Mouse (Mus musculus) midbrain, postnatal 0 days (tissue): ENCODE data around the gene Narfl. TPM values are rescaled to one million over a fixed set of nuclear protein-coding genes. Genes with fewer than 3 reads are reported as not detected.

Experiments used
- ATAC-seq: fragments of 200-750 bp; cut with Nextera tagmentation; 2 replicates; pipeline ENCODE4 v1.8.0; 2017; ENCODE audit warnings: moderate number of reproducible peaks, mild to moderate bottlenecking, moderate TSS enrichment, moderate library complexity; ENCODE audit not compliant: low FRiP score
- DNase-seq: peaks from one replicate; pipeline ENCODE4 v3.0.0-alpha.2; 2015; ENCODE audit warnings: low spot score
- H3K27ac ChIP-seq: fragments of 300-500 bp; sonication (generic); 2 replicates; pipeline ENCODE4 v1.5.1; 2014; ENCODE audit warnings: low read depth, mild to moderate bottlenecking, low read length, mixed read lengths
- H3K27me3 ChIP-seq: fragments of 300-500 bp; sonication (generic); 2 replicates; pipeline ENCODE4 v1.6.1; 2014; ENCODE audit warnings: low read length, control low read depth, mixed read lengths; ENCODE audit not compliant: insufficient read depth
- H3K36me3 ChIP-seq: fragments of 300-500 bp; sonication (generic); 2 replicates; pipeline ENCODE4 v1.6.1; 2014; ENCODE audit warnings: low read length, control low read depth, mixed read lengths; ENCODE audit not compliant: insufficient read depth
- H3K4me1 ChIP-seq: fragments of 300-500 bp; sonication (generic); 2 replicates; pipeline ENCODE4 v1.6.1; 2014; ENCODE audit warnings: mild to moderate bottlenecking, control low read depth, antibody characterized with exemption, low read length, mixed read lengths; ENCODE audit not compliant: insufficient read depth
- H3K4me2 ChIP-seq: fragments of 300-500 bp; sonication (generic); 2 replicates; pipeline ENCODE4 v1.6.1; 2014; ENCODE audit warnings: low read depth, mild to moderate bottlenecking, low read length, mixed read lengths; ENCODE audit not compliant: poor library complexity, severe bottlenecking
- H3K4me3 ChIP-seq: fragments of 300-500 bp; sonication (generic); 2 replicates; pipeline ENCODE4 v1.5.1; 2014; ENCODE audit warnings: low read depth, mild to moderate bottlenecking, low read length, moderate library complexity
- H3K9ac ChIP-seq: fragments of 300-500 bp; sonication (generic); replicated peaks from 2 replicates; pipeline ENCODE4 v1.6.1; 2014; ENCODE audit warnings: mild to moderate bottlenecking, low read length, moderate library complexity, mixed read lengths; ENCODE audit not compliant: poor library complexity, severe bottlenecking
- H3K9me3 ChIP-seq: fragments of 300-500 bp; sonication (generic); 2 replicates; pipeline ENCODE4 v1.6.1; 2016; ENCODE audit warnings: low read length, control low read depth
- CTCF ChIP-seq: IDR thresholded peaks from 2 replicates; pipeline ENCODE4 v1.5.1; 2016; ENCODE audit warnings: antibody characterized with exemption, mild to moderate bottlenecking
- WGBS: fragments of 180-500 bp; shearing (Covaris S2); extraction: QIAGEN DNeasy Blood & Tissue Kit; methylation state at CpG from one replicate; pipeline ENCODE4 v1.1.7; 2014; 5-methylcytosine and 5-hydroxymethylcytosine counted together
- polyA plus RNA-seq: library from polyadenylated mRNA; unstranded; fragments of >200 nt; fragmentation: Nextera tagmentation; extraction: Ambion mirVana; gene quantifications from 2 replicates; pipeline ENCODE4 v1.2.1, GENCODE M21; 2015
- total RNA-seq: library from RNA; depleted of rRNA; stranded (reverse); fragments of >200 nt; gene quantifications from 2 replicates; pipeline ENCODE4 v1.2.3, GENCODE M21; 2014

Narfl gene
- total and polyA plus RNA-seq, 2 experiments from 2014 or later = 25.1 to 27.3 TPM

GRCm38 (mm10) chr17:25769331-25769730 is 4.2 kb upstream of the Narfl start:
- no peak for ATAC-seq
- H3K9ac ChIP-seq = no peak overlapping the region
- H3K4me1 ChIP-seq = peaks cover 2% of the 10 kb centered on the region
- no peak overlapping the region for H3K27ac ChIP-seq
- no peaks in the 10 kb centered on the region for H3K27me3 ChIP-seq
- H3K9me3 ChIP-seq = no peaks in the 10 kb centered on the region
- H3K4me3 ChIP-seq = no peak overlapping the region
- 61% methylated on average over 9 of the region's 9 CpGs for WGBS
- H3K4me2 ChIP-seq = no peak overlapping the region
- no peak for DNase-seq
- H3K36me3 ChIP-seq = no peaks in the 10 kb centered on the region
- no peak for TF ChIP-seq CTCF

DNA sequence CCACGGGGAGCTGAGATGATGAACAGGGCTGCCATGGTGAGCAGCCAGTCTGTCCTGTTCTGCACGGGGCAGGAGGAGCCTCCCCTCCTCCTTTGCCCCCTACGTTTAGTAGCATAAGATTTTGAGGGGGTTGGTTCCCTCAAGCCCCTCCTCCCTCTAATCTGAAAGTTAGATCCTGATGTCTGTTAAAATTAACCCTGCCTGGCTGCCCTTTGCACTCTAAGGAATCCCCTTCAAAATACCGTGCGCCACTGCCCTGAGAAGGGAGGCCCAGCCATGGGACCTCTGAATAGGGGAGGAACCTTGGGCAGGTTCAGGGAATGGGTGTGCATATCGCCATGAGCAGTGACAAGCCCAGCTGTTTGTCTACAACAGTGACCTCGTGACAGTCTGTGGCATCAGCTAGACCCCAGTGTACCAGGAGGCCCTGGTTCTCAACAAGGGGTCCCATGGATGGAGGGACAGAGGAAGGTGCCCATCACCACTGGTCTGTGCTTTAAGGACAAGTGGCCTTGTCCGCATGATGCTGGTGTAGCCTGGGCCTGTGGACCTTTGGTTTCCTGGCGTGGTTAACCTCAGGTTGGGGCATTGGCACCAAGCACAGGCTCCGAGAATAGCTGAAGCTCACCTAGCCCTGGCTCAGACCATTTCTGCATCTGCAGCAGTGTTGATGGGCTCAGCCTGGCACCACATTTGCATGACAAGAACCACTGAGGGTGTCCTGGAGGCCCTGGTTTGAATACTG is 1.9 kb downstream of the Narfl start:
- H3K9me3 ChIP-seq = no peaks in the 10 kb centered on the region
- no peak overlapping the region for H3K9ac ChIP-seq
- peaks cover 11% of the 10 kb centered on the region; the same call in 1 of the 2 replicates for H3K36me3 ChIP-seq
- no peak overlapping the region for H3K4me3 ChIP-seq
- no peak for DNase-seq
- WGBS = 81% methylated on average over 10 of the region's 10 CpGs
- H3K27ac ChIP-seq = no peak overlapping the region
- H3K27me3 ChIP-seq = no peaks in the 10 kb centered on the region
- no peak for TF ChIP-seq CTCF
- H3K4me2 ChIP-seq = no peak overlapping the region
- no peak for ATAC-seq
- H3K4me1 ChIP-seq = peaks cover 7% of the 10 kb centered on the region

GRCm38 (mm10) chr17:25777948-25778347 is 4.4 kb downstream of the Narfl start:
- no peak for ATAC-seq
- Histone ChIP-seq H3K9me3 (no peaks in the 10 kb centered on the region), H3K27ac (no peak overlapping the region), H3K9ac (no peak overlapping the region), H3K4me1 (peaks cover 7% of the 10 kb centered on the region), H3K27me3 (no peaks in the 10 kb centered on the region), H3K4me3 (no peak overlapping the region), H3K36me3 (peaks cover 34% of the 10 kb centered on the region), H3K4me2 (no peak overlapping the region)
- 96% methylated on average over 5 of the region's 5 CpGs for WGBS
- DNase-seq = no peak
- TF ChIP-seq CTCF = no peak

GRCm38 (mm10) chr17:25781339-25781738 is 7.8 kb downstream of the Narfl start:
- no peak for DNase-seq
- Histone ChIP-seq H3K9me3 (no peaks in the 10 kb centered on the region), H3K4me2 (no peak overlapping the region), H3K36me3 (peaks cover 44% of the 10 kb centered on the region), H3K27me3 (no peaks in the 10 kb centered on the region), H3K27ac (no peak overlapping the region), H3K4me3 (no peak overlapping the region), H3K9ac (no peak overlapping the region), H3K4me1 (peaks cover 11% of the 10 kb centered on the region)
- no peak for ATAC-seq
- 85% methylated on average over 6 of the region's 6 CpGs for WGBS
- no peak for TF ChIP-seq CTCF

DNA sequence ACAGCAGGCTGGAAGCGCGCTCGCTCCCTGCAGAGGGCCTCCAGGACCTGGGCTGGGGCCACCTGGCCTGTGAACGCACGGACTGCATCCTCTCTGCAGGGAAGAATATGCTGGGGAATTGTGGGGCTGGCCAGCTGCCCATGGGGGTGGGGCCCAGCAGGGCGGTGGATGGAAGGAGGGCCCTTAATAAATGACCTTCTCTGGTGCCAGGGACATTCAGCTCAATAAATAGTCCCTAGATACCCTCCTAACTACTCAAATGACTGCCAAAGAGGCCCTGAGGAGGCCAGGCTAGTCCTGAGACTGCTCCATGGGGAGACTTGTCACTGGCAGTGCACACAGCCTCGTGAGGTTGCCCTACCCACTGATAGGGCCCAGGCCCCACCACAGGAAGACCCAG is 9.5 kb downstream of the Narfl start:
- Histone ChIP-seq H3K36me3 (peaks cover 49% of the 10 kb centered on the region), H3K4me3 (no peak overlapping the region), H3K27me3 (no peaks in the 10 kb centered on the region), H3K9me3 (no peaks in the 10 kb centered on the region), H3K4me1 (peaks cover 11% of the 10 kb centered on the region), H3K27ac (no peak overlapping the region), H3K4me2 (no peak overlapping the region), H3K9ac (no peak overlapping the region)
- WGBS = 76% methylated on average over 7 of the region's 7 CpGs
- TF ChIP-seq CTCF = no peak
- no peak for DNase-seq
- ATAC-seq = no peak

- H3K36me3 ChIP-seq = peaks cover 45% of the 10 kb centered on the region
- no peak for ATAC-seq
- DNase-seq = no peak
- 80% methylated on average over 15 of the region's 15 CpGs for WGBS
- H3K27ac ChIP-seq = 0 out of 2 replicates have a peak overlapping the region, but pooled peaks have one; percentile 62
- H3K4me1 ChIP-seq = peaks cover 11% of the 10 kb centered on the region
- peak overlapping the region; percentile 86 for H3K4me2 ChIP-seq
- H3K9ac ChIP-seq = peak overlapping the region; percentile 69; the same call in 1 of the 2 replicates
- no peaks in the 10 kb centered on the region for H3K9me3 ChIP-seq
- H3K4me3 ChIP-seq = peak overlapping the region; percentile 73
- H3K27me3 ChIP-seq = no peaks in the 10 kb centered on the region
- TF ChIP-seq CTCF = no peak
Measured at GRCm38 (mm10) chr17:25783861-25784574, 10.4 kb downstream of the Narfl start.
